Mouse (Mus musculus): ENCODE measurements around the gene Eif3k. TPM values are rescaled to one million over a fixed set of nuclear protein-coding genes. Genes with fewer than 3 reads are reported as not detected.

The Eif3k gene
- total and polyA plus RNA-seq, 3 experiments: 545 to 671 TPM; not detected in 1

DNA sequence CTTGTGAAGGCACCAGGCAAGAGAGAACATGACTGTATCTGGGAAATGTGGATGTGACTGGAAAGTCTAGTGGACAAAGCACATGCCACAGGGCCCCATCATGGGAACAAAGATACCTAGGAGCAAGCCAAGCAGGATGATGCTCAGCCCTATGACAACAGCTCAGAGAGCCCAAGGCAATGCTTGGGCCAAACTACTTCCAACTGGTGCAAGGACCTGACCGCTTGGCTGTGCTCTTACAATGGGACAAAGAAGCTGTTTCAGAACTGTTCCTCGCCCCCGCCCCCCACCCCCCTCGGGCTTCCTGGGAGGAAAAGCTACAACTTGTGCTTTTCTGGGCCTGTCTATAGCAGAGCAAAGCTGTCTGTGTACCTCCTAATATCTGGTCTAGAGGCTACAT is 43.0 kb downstream of the Eif3k start:
- H3K4me1 ChIP-seq (ENCODE audit: control insufficient read depth in 1 of 2, insufficient read depth in 2 of 2, low read length in 2 of 2): no peaks in the 10 kb centered on the region
- H3K4me3 ChIP-seq (ENCODE audit: control insufficient read depth in 1 of 2, insufficient read depth in 1 of 2, low read depth in 2 of 2, low read length in 2 of 2): no peak overlapping the region
- no peak overlapping the region for H3K27ac ChIP-seq (ENCODE audit: control insufficient read depth, low read depth, low read length)
- H3K27me3 ChIP-seq (ENCODE audit: control insufficient read depth in 1 of 2, insufficient read depth in 2 of 2, low read length in 2 of 2): no peaks in the 10 kb centered on the region
- no peak for TF ChIP-seq ELF1 (IDR thresholded peaks at IDR 0.05; ENCODE audit: low read depth, low read length)
- TF ChIP-seq ZC3H11A (IDR thresholded peaks at IDR 0.05; ENCODE audit: low read depth, low read length): no peak
- no peak for TF ChIP-seq ETS1 (IDR thresholded peaks at IDR 0.05; ENCODE audit: low read depth, low read length)
- no peak for TF ChIP-seq TCF12 (IDR thresholded peaks at IDR 0.05; ENCODE audit: low read depth, low read length)
- no peak for TF ChIP-seq BHLHE40 (IDR thresholded peaks at IDR 0.05; ENCODE audit: borderline replicate concordance, low read depth, low read length)
- no peak for TF ChIP-seq MXI1 (IDR thresholded peaks at IDR 0.05; ENCODE audit: low read depth, low read length)
- TF ChIP-seq ZNF384 (IDR thresholded peaks at IDR 0.05; ENCODE audit: low read depth, low read length): no peak
- no peak for TF ChIP-seq RAD21 (IDR thresholded peaks at IDR 0.05; ENCODE audit: low read depth, low read length)
- TF ChIP-seq NRF1 (IDR thresholded peaks at IDR 0.05; ENCODE audit: insufficient read depth, low read depth, low read length, poor library complexity, severe bottlenecking): no peak
- TF ChIP-seq CTCF (IDR thresholded peaks at IDR 0.05 in 2 of 3, conservative IDR thresholded peaks at IDR 0.05 in 1 of 3; ENCODE audit: control insufficient read depth in 1 of 3, insufficient read depth in 1 of 3, low read depth in 2 of 3, low read length in 3 of 3, poor library complexity in 1 of 3, severe bottlenecking in 1 of 3): no peak
- TF ChIP-seq SIN3A (IDR thresholded peaks at IDR 0.05; ENCODE audit: low read length): no peak
- no peak for TF ChIP-seq MYC (IDR thresholded peaks at IDR 0.05; ENCODE audit: low read depth, low read length)
- TF ChIP-seq RCOR1 (IDR thresholded peaks at IDR 0.05; ENCODE audit: low read depth, low read length): no peak
- TF ChIP-seq MAZ (IDR thresholded peaks at IDR 0.05; ENCODE audit: low read depth, low read length): no peak
- TF ChIP-seq MAFK (IDR thresholded peaks at IDR 0.05; ENCODE audit: borderline replicate concordance, low read depth, low read length): no peak
- TF ChIP-seq TAL1 (IDR thresholded peaks at IDR 0.05; ENCODE audit: low read length): no peak
- no peak for TF ChIP-seq GATA1 (IDR thresholded peaks at IDR 0.05; ENCODE audit: low read depth, low read length)
- TF ChIP-seq EP300 (IDR thresholded peaks at IDR 0.05; ENCODE audit: low read depth in 1 of 2, low read length in 2 of 2): no peak
- H3K9me3 ChIP-seq (replicated peaks; ENCODE audit: insufficient read depth, low read length): no peaks in the 10 kb centered on the region
- no peak for DNase-seq (ENCODE audit: low read depth, low spot score)
- H3K36me3 ChIP-seq (ENCODE audit: control insufficient read depth in 1 of 2, insufficient read depth in 2 of 2, low read length in 2 of 2): peaks cover 0 to 3% of the 10 kb centered on the region in 2 experiments; a peak in 2 of 4 replicates
- H3K79me2 ChIP-seq (ENCODE audit: control insufficient read depth, insufficient read depth, low read length, poor library complexity): peaks cover 52% of the 10 kb centered on the region
- no peak overlapping the region for H3K9ac ChIP-seq (ENCODE audit: control insufficient read depth, low read depth, low read length, poor library complexity, severe bottlenecking)

- Histone ChIP-seq H3K79me2 (ENCODE audit: control insufficient read depth, insufficient read depth, low read length, poor library complexity) (peaks cover 51% of the 10 kb centered on the region), H3K27ac (ENCODE audit: control insufficient read depth, low read depth, low read length) (no peak overlapping the region), H3K4me1 (ENCODE audit: control insufficient read depth in 1 of 2, insufficient read depth in 2 of 2, low read length in 2 of 2) (peaks cover 0 to 4% of the 10 kb centered on the region in 2 experiments; a peak in 1 of 4 replicates), H3K27me3 (ENCODE audit: control insufficient read depth in 1 of 2, insufficient read depth in 2 of 2, low read length in 2 of 2) (no peaks in the 10 kb centered on the region), H3K4me3 (ENCODE audit: control insufficient read depth in 1 of 2, insufficient read depth in 1 of 2, low read depth in 2 of 2, low read length in 2 of 2) (no peak overlapping the region), H3K9me3 (replicated peaks; ENCODE audit: insufficient read depth, low read length) (no peaks in the 10 kb centered on the region), H3K36me3 (ENCODE audit: control insufficient read depth in 1 of 2, insufficient read depth in 2 of 2, low read length in 2 of 2) (peaks cover 3 to 4% of the 10 kb centered on the region in 2 experiments), H3K9ac (ENCODE audit: control insufficient read depth, low read depth, low read length, poor library complexity, severe bottlenecking) (no peak overlapping the region)
- no peak for DNase-seq (ENCODE audit: low read depth, low spot score)
- no peak for TF ChIP-seq ETS1 (IDR thresholded peaks at IDR 0.05; ENCODE audit: low read depth, low read length)
- TF ChIP-seq TCF12 (IDR thresholded peaks at IDR 0.05; ENCODE audit: low read depth, low read length): no peak
- no peak for TF ChIP-seq MAX (IDR thresholded peaks at IDR 0.05; ENCODE audit: low read length)
- TF ChIP-seq MAFK (IDR thresholded peaks at IDR 0.05; ENCODE audit: borderline replicate concordance, low read depth, low read length): no peak
- no peak for TF ChIP-seq MXI1 (IDR thresholded peaks at IDR 0.05; ENCODE audit: low read depth, low read length)
- TF ChIP-seq MYC (IDR thresholded peaks at IDR 0.05; ENCODE audit: low read depth, low read length): no peak
- no peak for TF ChIP-seq GATA1 (IDR thresholded peaks at IDR 0.05; ENCODE audit: low read depth, low read length)
- no peak for TF ChIP-seq EP300 (IDR thresholded peaks at IDR 0.05; ENCODE audit: low read depth in 1 of 2, low read length in 2 of 2)
- TF ChIP-seq BHLHE40 (IDR thresholded peaks at IDR 0.05; ENCODE audit: borderline replicate concordance, low read depth, low read length): no peak
- TF ChIP-seq CHD1 (IDR thresholded peaks at IDR 0.05; ENCODE audit: low read depth, low read length): no peak
- no peak for TF ChIP-seq TBP (IDR thresholded peaks at IDR 0.05; ENCODE audit: low read depth, low read length)
- no peak for TF ChIP-seq NRF1 (IDR thresholded peaks at IDR 0.05; ENCODE audit: insufficient read depth, low read depth, low read length, poor library complexity, severe bottlenecking)
- TF ChIP-seq POLR2AphosphoS2 (IDR thresholded peaks at IDR 0.05; ENCODE audit: low read length): no peak
- no peak for TF ChIP-seq POLR2A (IDR thresholded peaks at IDR 0.05; ENCODE audit: control insufficient read depth in 1 of 2, insufficient read depth in 1 of 2, low read depth in 1 of 2, low read length in 2 of 2, poor library complexity in 1 of 2)
- TF ChIP-seq NELFE (IDR thresholded peaks at IDR 0.05; ENCODE audit: low read depth, low read length): no peak
- TF ChIP-seq UBTF (IDR thresholded peaks at IDR 0.05; ENCODE audit: borderline replicate concordance, insufficient read depth, low read depth, low read length): no peak
These were observed 44.9 kb downstream of the Eif3k start for GRCm38 (mm10) chr7:28936787-28937186.

All from MEL (cell line).